Mouse (Mus musculus) MEL (cell line): ENCODE data around the gene Hcn4. TPM values are rescaled to one million over a fixed set of nuclear protein-coding genes. Genes with fewer than 3 reads are reported as not detected.

Source experiments
- DNase-seq: peaks from one replicate; pipeline ENCODE4 v3.0.0; 2011; ENCODE audit warnings: low read depth, low spot score
- H3K27ac ChIP-seq: 2 replicates; pipeline ENCODE4 v1.5.1; 2012; ENCODE audit warnings: low read depth, mild to moderate bottlenecking, control low read depth, low read length, moderate library complexity; ENCODE audit not compliant: control insufficient read depth
- H3K27me3 ChIP-seq, 2 experiments: fragments of 150-350 bp in 1 of 2; sonication (generic) in 1 of 2; 2 replicates each; pipeline ENCODE4 v1.6.1; 2012; ENCODE audit warnings: low read length in 2 of 2, mild to moderate bottlenecking in 2 of 2, improper control_type of control experiment in 1 of 2, moderate library complexity in 1 of 2; ENCODE audit not compliant: insufficient read depth in 2 of 2, control insufficient read depth in 1 of 2
- H3K36me3 ChIP-seq, 2 experiments: 2 replicates each; pipeline ENCODE4 v1.6.1; 2012 to 2014; ENCODE audit warnings: low read length in 2 of 2, improper control_type of control experiment in 1 of 2, inconsistent platforms in 1 of 2, mild to moderate bottlenecking in 1 of 2; ENCODE audit not compliant: insufficient read depth in 2 of 2, control insufficient read depth in 1 of 2
- H3K4me1 ChIP-seq, 2 experiments: fragments of 150-350 bp in 1 of 2; sonication (generic) in 1 of 2; 2 replicates each; pipeline ENCODE4 v1.6.1; 2012; ENCODE audit warnings: low read length in 2 of 2, improper control_type of control experiment in 1 of 2, mild to moderate bottlenecking in 1 of 2; ENCODE audit not compliant: insufficient read depth in 2 of 2, control insufficient read depth in 1 of 2
- H3K4me3 ChIP-seq, 2 experiments: fragments of 150-350 bp in 1 of 2; sonication (generic) in 1 of 2; 2 replicates each; pipeline ENCODE4 v1.5.1; 2012; ENCODE audit warnings: low read depth in 2 of 2, low read length in 2 of 2, mild to moderate bottlenecking in 2 of 2, moderate library complexity in 2 of 2, control low read depth in 1 of 2, improper control_type of control experiment in 1 of 2; ENCODE audit not compliant: control insufficient read depth in 1 of 2, insufficient read depth in 1 of 2
- H3K79me2 ChIP-seq: 2 replicates; pipeline ENCODE4 v1.6.1; 2012; ENCODE audit warnings: mild to moderate bottlenecking, low read length, moderate library complexity; ENCODE audit not compliant: control insufficient read depth, poor library complexity, insufficient read depth
- H3K9ac ChIP-seq: 2 replicates; pipeline ENCODE4 v1.6.1; 2012; ENCODE audit warnings: low read depth, mild to moderate bottlenecking, control low read depth, low read length, moderate library complexity; ENCODE audit not compliant: control insufficient read depth, poor library complexity, severe bottlenecking
- H3K9me3 ChIP-seq: fragments of 150-350 bp; sonication (generic); replicated peaks from 2 replicates; pipeline ENCODE4 v1.6.1; 2012; ENCODE audit warnings: mild to moderate bottlenecking, low read length, improper control_type of control experiment, moderate library complexity; ENCODE audit not compliant: insufficient read depth
- BHLHE40 ChIP-seq: IDR thresholded peaks from 2 replicates; pipeline ENCODE4 v1.6.1; 2012; ENCODE audit warnings: low read depth, mild to moderate bottlenecking, inconsistent platforms, low read length, improper control_type of control experiment, borderline replicate concordance
- CHD1 ChIP-seq: IDR thresholded peaks from 2 replicates; pipeline ENCODE4 v1.6.1; 2012; ENCODE audit warnings: low read depth, mild to moderate bottlenecking, inconsistent platforms, low read length, improper control_type of control experiment
- CHD2 ChIP-seq: IDR thresholded peaks from 2 replicates; pipeline ENCODE4 v1.6.1; 2011; ENCODE audit warnings: low read length, improper control_type of control experiment
- CTCF ChIP-seq, 3 experiments: IDR thresholded peaks in 2 of 3; conservative IDR thresholded peaks in 1 of 3; 2 replicates each; pipeline ENCODE4 v1.5.1; 2011 to 2012; ENCODE audit warnings: low read length in 3 of 3, low read depth in 2 of 3, mild to moderate bottlenecking in 2 of 3, improper control_type of control experiment in 1 of 3, inconsistent platforms in 1 of 3, mixed read lengths in 1 of 3, moderate library complexity in 1 of 3; ENCODE audit not compliant: control insufficient read depth in 1 of 3, insufficient read depth in 1 of 3, poor library complexity in 1 of 3, severe bottlenecking in 1 of 3
- ELF1 ChIP-seq: IDR thresholded peaks from 2 replicates; pipeline ENCODE4 v1.6.1; 2014; ENCODE audit warnings: low read depth, mild to moderate bottlenecking, inconsistent platforms, low read length, improper control_type of control experiment, moderate library complexity
- ETS1 ChIP-seq: IDR thresholded peaks from 2 replicates; pipeline ENCODE4 v1.6.1; 2012; ENCODE audit warnings: low read depth, mild to moderate bottlenecking, inconsistent platforms, low read length, improper control_type of control experiment, moderate library complexity
- MAZ ChIP-seq: IDR thresholded peaks from 2 replicates; pipeline ENCODE4 v1.6.1; 2012; ENCODE audit warnings: low read depth, mild to moderate bottlenecking, inconsistent platforms, low read length, improper control_type of control experiment
- MYB ChIP-seq: IDR thresholded peaks from 2 replicates; pipeline ENCODE4 v1.6.1; 2011; ENCODE audit warnings: mild to moderate bottlenecking, low read depth, low read length, improper control_type of control experiment
- NELFE ChIP-seq: IDR thresholded peaks from 2 replicates; pipeline ENCODE4 v1.6.1; 2011; ENCODE audit warnings: low read depth, low read length, improper control_type of control experiment
- NRF1 ChIP-seq: IDR thresholded peaks from 2 replicates; pipeline ENCODE4 v1.6.1; 2014; ENCODE audit warnings: low read depth, mild to moderate bottlenecking, inconsistent platforms, low read length, improper control_type of control experiment, moderate library complexity; ENCODE audit not compliant: poor library complexity, insufficient read depth, severe bottlenecking
- POLR2A ChIP-seq, 2 experiments: IDR thresholded peaks; 2 replicates each; pipeline ENCODE4 v1.6.1; 2011 to 2012; ENCODE audit warnings: low read length in 2 of 2, mild to moderate bottlenecking in 2 of 2, control low read depth in 1 of 2, improper control_type of control experiment in 1 of 2, low read depth in 1 of 2, moderate library complexity in 1 of 2; ENCODE audit not compliant: control insufficient read depth in 1 of 2, insufficient read depth in 1 of 2, poor library complexity in 1 of 2
- RAD21 ChIP-seq: IDR thresholded peaks from 2 replicates; pipeline ENCODE4 v1.6.1; 2011; ENCODE audit warnings: mild to moderate bottlenecking, low read depth, low read length, improper control_type of control experiment
- RCOR1 ChIP-seq: IDR thresholded peaks from 2 replicates; pipeline ENCODE4 v1.6.1; 2012; ENCODE audit warnings: low read depth, mild to moderate bottlenecking, inconsistent platforms, low read length, improper control_type of control experiment
- SIN3A ChIP-seq: IDR thresholded peaks from 2 replicates; pipeline ENCODE4 v1.6.1; 2012; ENCODE audit warnings: low read length, improper control_type of control experiment, inconsistent platforms
- SMC3 ChIP-seq: IDR thresholded peaks from 2 replicates; pipeline ENCODE4 v1.6.1; 2011; ENCODE audit warnings: low read depth, low read length, improper control_type of control experiment
- TAL1 ChIP-seq: IDR thresholded peaks from 2 replicates; pipeline ENCODE4 v1.6.1; 2012; ENCODE audit warnings: mild to moderate bottlenecking, inconsistent platforms, low read length, moderate library complexity, mixed read lengths
- TBP ChIP-seq: IDR thresholded peaks from 2 replicates; pipeline ENCODE4 v1.8.0; 2011; ENCODE audit warnings: low read depth, low read length, improper control_type of control experiment
- UBTF ChIP-seq: IDR thresholded peaks from 2 replicates; pipeline ENCODE4 v1.6.1; 2012; ENCODE audit warnings: low read depth, mild to moderate bottlenecking, inconsistent platforms, low read length, improper control_type of control experiment, moderate library complexity, borderline replicate concordance; ENCODE audit not compliant: insufficient read depth
- USF1 ChIP-seq: IDR thresholded peaks from 2 replicates; pipeline ENCODE4 v1.6.1; 2014; ENCODE audit warnings: low read depth, mild to moderate bottlenecking, inconsistent platforms, low read length, improper control_type of control experiment, moderate library complexity
- ZC3H11A ChIP-seq: IDR thresholded peaks from 2 replicates; pipeline ENCODE4 v1.6.1; 2012; ENCODE audit warnings: low read depth, mild to moderate bottlenecking, inconsistent platforms, low read length, improper control_type of control experiment
- ZKSCAN1 ChIP-seq: IDR thresholded peaks from 2 replicates; pipeline ENCODE4 v1.6.1; 2012; ENCODE audit warnings: low read depth, mild to moderate bottlenecking, inconsistent platforms, low read length, improper control_type of control experiment, moderate library complexity
- ZMIZ1 ChIP-seq: IDR thresholded peaks from 2 replicates; pipeline ENCODE4 v1.6.1; 2012; ENCODE audit warnings: low read depth, mild to moderate bottlenecking, inconsistent platforms, low read length, improper control_type of control experiment, moderate library complexity
- ZNF384 ChIP-seq: IDR thresholded peaks from 2 replicates; pipeline ENCODE4 v1.6.1; 2012; ENCODE audit warnings: low read depth, mild to moderate bottlenecking, inconsistent platforms, low read length, improper control_type of control experiment
- polyA plus RNA-seq, 2 experiments: library from polyadenylated mRNA; stranded (reverse) in 1 of 2; unstranded in 1 of 2; fragments of >175 nt in 1 of 2; fragments of >200 nt in 1 of 2; gene quantifications; 2 replicates each; pipeline versions ENCODE4 v1.2.1 to v1.2.4; 2012; ENCODE audit warnings: low replicate concordance in 2 of 2, low read depth in 1 of 2; ENCODE audit not compliant: insufficient read length in 2 of 2, insufficient read depth in 1 of 2, missing spikeins in 1 of 2
- total RNA-seq: library from RNA; depleted of rRNA; stranded (reverse); fragments of 300-350 nt; gene quantifications from 2 replicates; pipeline ENCODE4 v1.2.3, GENCODE M21; 2012; rRNA removed

The Hcn4 gene
- total RNA-seq (not detected in 2 replicates), polyA plus RNA-seq (not detected)

DNA sequence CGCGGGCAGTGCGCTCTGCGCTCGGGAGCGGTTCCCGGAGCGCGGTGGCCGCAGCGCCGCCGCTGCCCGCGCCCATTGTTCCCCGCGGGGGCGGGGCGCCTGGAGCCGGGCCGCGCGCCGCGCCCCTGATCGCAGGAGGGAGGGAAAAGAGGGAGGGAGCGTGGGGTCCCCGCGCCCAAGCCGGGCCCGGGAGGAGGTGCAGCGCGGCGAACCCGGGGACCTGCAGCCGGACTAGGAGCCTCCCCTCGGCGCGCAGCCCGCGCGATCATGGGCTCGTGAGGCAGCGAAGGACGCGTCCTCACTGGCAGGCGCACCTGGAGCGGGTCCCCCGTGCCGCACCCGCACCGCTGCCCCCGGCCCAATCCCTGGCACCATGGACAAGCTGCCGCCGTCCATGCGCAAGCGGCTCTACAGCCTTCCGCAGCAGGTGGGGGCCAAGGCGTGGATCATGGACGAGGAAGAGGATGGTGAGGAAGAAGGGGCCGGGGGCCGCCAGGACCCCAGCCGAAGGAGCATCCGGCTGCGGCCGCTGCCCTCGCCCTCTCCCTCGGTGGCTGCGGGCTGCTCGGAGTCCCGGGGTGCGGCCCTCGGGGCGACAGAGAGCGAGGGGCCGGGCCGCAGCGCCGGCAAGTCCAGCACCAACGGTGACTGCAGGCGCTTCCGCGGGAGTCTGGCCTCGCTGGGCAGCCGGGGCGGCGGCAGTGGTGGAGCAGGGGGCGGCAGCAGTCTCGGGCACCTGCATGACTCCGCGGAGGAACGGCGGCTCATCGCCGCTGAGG, at the start of gene Hcn4:
Gene Hcn4 (plus strand): TSS at position 274 of the 779 bp plus-strand sequence.
- H3K9ac ChIP-seq, result no peak within 1 kb of the TSS
- no peaks in the 10 kb centered on the region for H3K36me3 ChIP-seq
- peaks cover 0 to 3% of the 10 kb centered on the region in 2 experiments; a peak in 2 of 4 replicates for H3K27me3 ChIP-seq
- no peaks in the 10 kb centered on the region for H3K4me1 ChIP-seq
- H3K27ac ChIP-seq, result no peak within 1 kb of the TSS
- H3K9me3 ChIP-seq, result no peaks in the 10 kb centered on the region
- H3K79me2 ChIP-seq, result no peaks in the 10 kb centered on the region
- no peak for TF ChIP-seq BHLHE40
- TF ChIP-seq ELF1, result no peak
- no peak for TF ChIP-seq ZC3H11A
- no peak for TF ChIP-seq CHD1
- TF ChIP-seq NRF1, result no peak
- TF ChIP-seq UBTF, result no peak
- no peak for TF ChIP-seq MAZ
- no peak for TF ChIP-seq MYB
- no peak for TF ChIP-seq ZKSCAN1
- no peak for TF ChIP-seq ZMIZ1
- TF ChIP-seq TAL1, result no peak
- TF ChIP-seq ZNF384, result no peak
- TF ChIP-seq NELFE, result no peak
- TF ChIP-seq, all 39 proteins: peak for 0
- DNase-seq, result no peak
- H3K4me3 ChIP-seq, result no peak within 1 kb of the TSS

GRCm38 (mm10) chr9:58774761-58775160, 48.5 kb upstream of the Hcn4 start:
- H3K27ac ChIP-seq, result no peak overlapping the region

More at GRCm38 (mm10) chr9:58774761-58775160, 48.5 kb upstream of the Hcn4 start:
- no peak overlapping the region for H3K4me3 ChIP-seq
- no peak overlapping the region for H3K9ac ChIP-seq
- H3K27me3 ChIP-seq, result peaks cover 3 to 5% of the 10 kb centered on the region in 2 experiments; a peak in 3 of 4 replicates
- no peaks in the 10 kb centered on the region for H3K79me2 ChIP-seq
- no peak for TF ChIP-seq POLR2A (IDR thresholded peaks at IDR 0.05; ENCODE audit: control insufficient read depth in 1 of 2, insufficient read depth in 1 of 2, low read depth in 1 of 2, low read length in 2 of 2, poor library complexity in 1 of 2)
- TF ChIP-seq ZMIZ1, result no peak
- no peak for TF ChIP-seq ETS1
- no peak for TF ChIP-seq MYB
- no peak for TF ChIP-seq SMC3
- no peak for TF ChIP-seq CTCF (IDR thresholded peaks at IDR 0.05 in 2 of 3, conservative IDR thresholded peaks at IDR 0.05 in 1 of 3; ENCODE audit: control insufficient read depth in 1 of 3, insufficient read depth in 1 of 3, low read depth in 2 of 3, low read length in 3 of 3, poor library complexity in 1 of 3, severe bottlenecking in 1 of 3)
- no peak for TF ChIP-seq RAD21
- TF ChIP-seq USF1, result no peak
- no peak for TF ChIP-seq CHD2
- TF ChIP-seq BHLHE40, result no peak
- no peak for TF ChIP-seq TBP
- no peak for TF ChIP-seq UBTF
- TF ChIP-seq ZC3H11A, result no peak
- no peak for TF ChIP-seq MAZ
- no peak for TF ChIP-seq SIN3A
- no peak for TF ChIP-seq RCOR1
- no peaks in the 10 kb centered on the region for H3K4me1 ChIP-seq
- H3K36me3 ChIP-seq, result no peaks in the 10 kb centered on the region
- no peak for DNase-seq
- no peaks in the 10 kb centered on the region for H3K9me3 ChIP-seq
